Mouse (Mus musculus) cortical plate, adult 2 months (tissue): ENCODE results near the gene Clip2.
A peak's percentile ranks its signal among the peaks of the same experiment; 100 is the strongest.

Experiments
- CTCF ChIP-seq: fragments of 200-500 bp; IDR thresholded peaks from 2 replicates; pipeline ENCODE4 v1.5.1; 2011; ENCODE audit warnings: mild to moderate bottlenecking, control low read depth, low read length; ENCODE audit not compliant: insufficient read depth; ENCODE audit errors: extremely low read depth
- POLR2A ChIP-seq: fragments of 200-500 bp; IDR thresholded peaks from 2 replicates; pipeline ENCODE4 v1.6.1; 2011; ENCODE audit warnings: mild to moderate bottlenecking, low read length, control low read depth; ENCODE audit not compliant: insufficient read depth; ENCODE audit errors: extremely low read depth

DNA sequence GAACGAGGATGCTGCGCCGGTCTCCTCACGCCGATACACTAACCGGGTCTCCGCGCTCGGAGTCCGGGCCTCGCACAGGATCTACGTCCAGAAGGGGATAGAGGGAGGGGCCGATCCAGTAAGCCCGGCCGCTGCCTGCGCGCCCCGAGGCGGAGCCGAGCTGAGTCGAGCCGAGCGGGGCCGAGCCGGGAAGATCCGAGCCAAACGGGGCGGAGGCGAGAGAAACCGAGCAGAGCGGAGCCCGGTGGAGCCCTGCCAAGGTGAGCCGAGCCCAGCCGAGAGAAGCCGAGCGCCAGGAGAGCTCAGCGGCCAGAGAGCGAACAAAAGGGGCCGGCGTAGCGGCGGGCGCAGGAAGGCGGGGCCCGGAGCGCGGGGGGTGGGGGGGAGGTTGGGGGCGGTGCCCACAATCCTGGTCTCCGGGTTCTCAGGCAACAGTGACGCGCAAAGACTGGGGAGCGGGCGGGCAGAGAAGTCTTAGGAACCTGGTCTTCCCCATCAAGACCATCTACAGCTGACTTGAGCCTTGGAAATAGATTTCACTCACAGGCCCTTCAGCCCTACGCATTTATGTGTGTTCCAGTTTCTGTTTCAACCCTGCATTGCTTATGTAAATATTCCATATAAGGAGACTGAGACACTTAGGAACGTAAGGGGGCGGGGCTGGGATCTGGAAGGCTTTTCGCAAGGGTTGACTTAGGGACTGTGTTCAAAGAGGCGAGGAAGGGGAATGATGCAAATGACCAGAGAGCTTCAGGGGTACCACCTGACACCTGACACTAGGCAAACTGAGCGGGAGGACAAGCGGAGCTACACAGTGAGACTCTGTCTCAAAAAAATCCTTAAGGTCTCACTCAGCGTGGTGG, at the start of gene Clip2:
- TF ChIP-seq CTCF: no peak
- peak; percentile 37; the same call in 1 of the 2 replicates for TF ChIP-seq POLR2A
